Mouse (Mus musculus) liver, embryonic 14.5 days (tissue): ENCODE measurements around the gene Sipa1l3. TPM values are rescaled to one million over a fixed set of nuclear protein-coding genes. Genes with fewer than 3 reads are reported as not detected.

ENCODE experiments used
- ATAC-seq: fragments of 200-750 bp; cut with Nextera tagmentation; 2 replicates; pipeline ENCODE4 v1.8.0; 2017; ENCODE audit warnings: moderate number of reproducible peaks, mild to moderate bottlenecking, moderate library complexity; ENCODE audit not compliant: insufficient read depth
- DNase-seq, 3 experiments: peaks; one replicate each; pipeline ENCODE4 v3.0.0-alpha.2; 2012 to 2013; ENCODE audit warnings: low read depth in 3 of 3, low spot score in 3 of 3
- H3K27ac ChIP-seq: fragments of 300-500 bp; sonication (generic); 2 replicates; pipeline ENCODE4 v1.5.1; 2014; ENCODE audit warnings: moderate library complexity, mild to moderate bottlenecking, control low read depth, inconsistent platforms
- H3K27me3 ChIP-seq: fragments of 300-500 bp; sonication (generic); 2 replicates; pipeline ENCODE4 v1.6.1; 2014; ENCODE audit warnings: mild to moderate bottlenecking, low read length, moderate library complexity; ENCODE audit not compliant: control insufficient read depth, insufficient read depth
- H3K36me3 ChIP-seq: fragments of 300-500 bp; sonication (generic); replicated peaks from 2 replicates; pipeline ENCODE4 v1.6.1; 2014; ENCODE audit warnings: low read depth; ENCODE audit not compliant: control insufficient read depth, insufficient read depth
- H3K4me1 ChIP-seq, 2 experiments: fragments of 200-500 bp in 1 of 2; fragments of 300-500 bp in 1 of 2; sonication (generic) in 1 of 2; replicated peaks; 2 replicates each; pipeline ENCODE4 v1.6.1; 2012 to 2014; ENCODE audit warnings: antibody characterized with exemption in 1 of 2, inconsistent platforms in 1 of 2, low read length in 1 of 2; ENCODE audit not compliant: control insufficient read depth in 2 of 2, insufficient read depth in 2 of 2
- H3K4me2 ChIP-seq: fragments of 300-500 bp; sonication (generic); 2 replicates; pipeline ENCODE4 v1.6.1; 2014; ENCODE audit warnings: low read depth, mild to moderate bottlenecking, control low read depth, moderate library complexity
- H3K4me3 ChIP-seq, 2 experiments: fragments of 200-500 bp in 1 of 2; fragments of 300-500 bp in 1 of 2; sonication (generic) in 1 of 2; 2 replicates each; pipeline ENCODE4 v1.5.1; 2012 to 2014; ENCODE audit warnings: low read depth in 2 of 2, low read length in 2 of 2, mild to moderate bottlenecking in 2 of 2, control low read depth in 1 of 2, inconsistent platforms in 1 of 2, moderate library complexity in 1 of 2; ENCODE audit not compliant: insufficient read depth in 1 of 2
- H3K9ac ChIP-seq: fragments of 300-500 bp; sonication (generic); replicated peaks from 2 replicates; pipeline ENCODE4 v1.6.1; 2014; ENCODE audit warnings: mild to moderate bottlenecking, control low read depth, moderate library complexity
- H3K9me3 ChIP-seq: fragments of 300-500 bp; sonication (generic); 2 replicates; pipeline ENCODE4 v1.6.1; 2016; ENCODE audit warnings: low read length, mixed read lengths; ENCODE audit not compliant: control insufficient read depth
- CTCF ChIP-seq: IDR thresholded peaks from 2 replicates; pipeline ENCODE4 v1.5.1; 2016; ENCODE audit warnings: antibody characterized with exemption, low read depth, control low read depth
- EP300 ChIP-seq: IDR thresholded peaks from 2 replicates; pipeline ENCODE4 v1.6.1; 2016; ENCODE audit warnings: antibody characterized with exemption, low read depth
- WGBS: fragments of 180-500 bp; shearing (Covaris S2); extraction: QIAGEN DNeasy Blood & Tissue Kit; methylation state at CpG from one replicate; pipeline ENCODE4 v1.1.7; 2014; ENCODE audit not compliant: insufficient replicate concordance; 5-methylcytosine and 5-hydroxymethylcytosine counted together
- polyA plus RNA-seq, 2 experiments: library from polyadenylated mRNA; depleted of rRNA in 1 of 2; stranded (reverse) in 1 of 2; unstranded in 1 of 2; fragments of >200 nt; fragmentation: Nextera tagmentation in 1 of 2; extraction: Ambion mirVana in 1 of 2; gene quantifications; 2 replicates each; pipeline versions ENCODE4 v1.2.1 to v1.2.3; 2012 to 2014

Gene Sipa1l3
- polyA plus RNA-seq, 2 experiments, result 1.8 to 4.9 TPM

GRCm38 (mm10) chr7:29512729-29513128 is 5.7 kb downstream of the Sipa1l3 start:
- DNase-seq (no peak), ATAC-seq (no peak)
- TF ChIP-seq CTCF (no peak), EP300 (no peak)
- no peaks in the 10 kb centered on the region for H3K9me3 ChIP-seq
- 40% methylated on average over 4 of the region's 4 CpGs for WGBS
- no peak overlapping the region for H3K4me2 ChIP-seq
- no peaks in the 10 kb centered on the region for H3K27me3 ChIP-seq
- H3K9ac ChIP-seq, result no peak overlapping the region
- no peaks in the 10 kb centered on the region for H3K36me3 ChIP-seq
- peaks cover 24 to 47% of the 10 kb centered on the region in 2 experiments for H3K4me1 ChIP-seq
- H3K4me3 ChIP-seq, result no peak overlapping the region
- no peak overlapping the region for H3K27ac ChIP-seq

- no peak overlapping the region for H3K4me3 ChIP-seq
- WGBS, result 25% methylated on average over 9 of the region's 9 CpGs
- H3K36me3 ChIP-seq, result no peaks in the 10 kb centered on the region
- H3K27ac ChIP-seq, result no peak overlapping the region
- no peaks in the 10 kb centered on the region for H3K27me3 ChIP-seq
- DNase-seq (no peak), ATAC-seq (no peak)
- no peaks in the 10 kb centered on the region for H3K9me3 ChIP-seq
- TF ChIP-seq CTCF, result no peak
- no peak for TF ChIP-seq EP300
- H3K4me2 ChIP-seq, result no peak overlapping the region
- H3K4me1 ChIP-seq, result peaks cover 21 to 45% of the 10 kb centered on the region in 2 experiments
- no peak overlapping the region for H3K9ac ChIP-seq
These were observed 6.7 kb downstream of the Sipa1l3 start for GRCm38 (mm10) chr7:29511598-29512275.

GRCm38 (mm10) chr7:29508522-29508921 is 9.9 kb downstream of the Sipa1l3 start:
- H3K9ac ChIP-seq, result no peak overlapping the region

GRCm38 (mm10) chr7:29505337-29506318 is 12.8 kb downstream of the Sipa1l3 start:
- ATAC-seq, result peak; percentile 48; the same call in 1 of the 2 replicates
- no peak overlapping the region for H3K9ac ChIP-seq
- no peak for TF ChIP-seq CTCF
- TF ChIP-seq EP300, result no peak
- H3K4me2 ChIP-seq, result peak overlapping the region; percentile 36
- no peak for DNase-seq
- H3K4me1 ChIP-seq, result peaks cover 18 to 37% of the 10 kb centered on the region in 2 experiments
- no peaks in the 10 kb centered on the region for H3K9me3 ChIP-seq
- no peak overlapping the region for H3K27ac ChIP-seq
- 28% methylated on average over 18 of the region's 18 CpGs for WGBS
- H3K36me3 ChIP-seq, result no peaks in the 10 kb centered on the region
- no peak overlapping the region for H3K4me3 ChIP-seq
- H3K27me3 ChIP-seq, result no peaks in the 10 kb centered on the region

More at GRCm38 (mm10) chr7:29508522-29508921, 9.9 kb downstream of the Sipa1l3 start:
- DNase-seq (peak; percentile 39 to 57 (median 51)), ATAC-seq (peak; percentile 66)
- TF ChIP-seq CTCF (no peak), EP300 (no peak)
- peak overlapping the region; percentile 32; the same call in 1 of the 2 replicates for H3K4me2 ChIP-seq
- no peaks in the 10 kb centered on the region for H3K27me3 ChIP-seq
- 32% methylated on average over 7 of the region's 7 CpGs for WGBS
- no peaks in the 10 kb centered on the region for H3K9me3 ChIP-seq
- H3K4me3 ChIP-seq, result no peak overlapping the region
- no peaks in the 10 kb centered on the region for H3K36me3 ChIP-seq
- peaks cover 26 to 57% of the 10 kb centered on the region in 2 experiments for H3K4me1 ChIP-seq
- peak overlapping the region; percentile 41 for H3K27ac ChIP-seq
